Mouse (Mus musculus) brain, embryonic 14.5 days (tissue): ENCODE data around the gene Wipf1.

Experiments used
- CTCF ChIP-seq: fragments of 200-500 bp; IDR thresholded peaks from 2 replicates; pipeline ENCODE4 v1.5.1; 2012; ENCODE audit warnings: inconsistent platforms, mild to moderate bottlenecking, moderate library complexity, borderline replicate concordance; ENCODE audit not compliant: insufficient read depth, insufficient read length; ENCODE audit errors: extremely low read depth
- POLR2A ChIP-seq: fragments of 200-500 bp; IDR thresholded peaks from 2 replicates; pipeline ENCODE4 v1.6.1; 2012; ENCODE audit warnings: mild to moderate bottlenecking, inconsistent platforms, borderline replicate concordance; ENCODE audit not compliant: poor library complexity, insufficient read depth, insufficient read length, severe bottlenecking; ENCODE audit errors: extremely low read depth

- TF ChIP-seq POLR2A (no peak), CTCF (no peak)
Measured at GRCm38 (mm10) chr2:73571901-73572300, 42.4 kb upstream of the Wipf1 start.
